Mouse (Mus musculus): Measurements from ENCODE around the gene Pidd1. TPM values are rescaled to one million over a fixed set of nuclear protein-coding genes. Genes with fewer than 3 reads are reported as not detected.

Gene Pidd1
- polyA plus RNA-seq, 2 experiments = 6.1 to 15.5 TPM

GRCm38 (mm10) chr7:141437178-141438120, 6.4 kb downstream of the Pidd1 start, which contains the start of gene Slc25a22:
Slc25a22 (minus strand) TSS chr7:141437892.
- Histone ChIP-seq H3K27ac (no peak within 1 kb of the TSS; the same call in 1 of the 2 replicates), H3K27me3 (ENCODE audit: control insufficient read depth, insufficient read depth, low read length) (no peaks in the 10 kb centered on the region), H3K9ac (replicated peaks) (peak within 1 kb of the TSS; percentile 46), H3K4me2 (ENCODE audit: low read depth) (peak within 1 kb of the TSS; percentile 86), H3K36me3 (replicated peaks; ENCODE audit: control insufficient read depth, insufficient read depth, low read depth) (peaks cover 38% of the 10 kb centered on the region), H3K9me3 (ENCODE audit: control insufficient read depth, low read length) (no peaks in the 10 kb centered on the region), H3K4me1 (replicated peaks; ENCODE audit: control insufficient read depth in 2 of 2, insufficient read depth in 2 of 2, low read length in 1 of 2) (peaks cover 8 to 24% of the 10 kb centered on the region in 2 experiments), H3K4me3 (ENCODE audit: insufficient read depth in 1 of 2, low read depth in 2 of 2, low read length in 2 of 2) (peak within 1 kb of the TSS; percentile 56 to 85)
- ATAC-seq (ENCODE audit: insufficient read depth) (peak; percentile 75), DNase-seq (ENCODE audit: low read depth in 3 of 3, low spot score in 3 of 3) (peak in 1 of 3 experiments; percentile 53)
- 7% methylated on average over 52 of the region's 53 CpGs for WGBS (ENCODE audit: insufficient replicate concordance)
- TF ChIP-seq CTCF (IDR thresholded peaks at IDR 0.05; ENCODE audit: low read depth) = peak; percentile 85
- TF ChIP-seq EP300 (IDR thresholded peaks at IDR 0.05; ENCODE audit: low read depth) = no peak

- H3K9me3 ChIP-seq (ENCODE audit: control insufficient read depth, low read length) = no peaks in the 10 kb centered on the region
- ATAC-seq (ENCODE audit: insufficient read depth) = no peak
- H3K9ac ChIP-seq (replicated peaks) = peak overlapping the region; percentile 46
- peak overlapping the region; percentile 56 to 85 for H3K4me3 ChIP-seq (ENCODE audit: insufficient read depth in 1 of 2, low read depth in 2 of 2, low read length in 2 of 2)
- TF ChIP-seq CTCF (IDR thresholded peaks at IDR 0.05; ENCODE audit: low read depth) (no peak), EP300 (IDR thresholded peaks at IDR 0.05; ENCODE audit: low read depth) (no peak)
- peak overlapping the region; percentile 86 for H3K4me2 ChIP-seq (ENCODE audit: low read depth)
- H3K27ac ChIP-seq = no peak overlapping the region; the same call in 1 of the 2 replicates
- peaks cover 8 to 24% of the 10 kb centered on the region in 2 experiments for H3K4me1 ChIP-seq (replicated peaks; ENCODE audit: control insufficient read depth in 2 of 2, insufficient read depth in 2 of 2, low read length in 1 of 2)
- DNase-seq (ENCODE audit: low read depth in 3 of 3, low spot score in 3 of 3) = no peak
- H3K27me3 ChIP-seq (ENCODE audit: control insufficient read depth, insufficient read depth, low read length) = no peaks in the 10 kb centered on the region
- 40% methylated on average over 2 of the region's 2 CpGs for WGBS (ENCODE audit: insufficient replicate concordance)
- H3K36me3 ChIP-seq (replicated peaks; ENCODE audit: control insufficient read depth, insufficient read depth, low read depth) = peaks cover 34% of the 10 kb centered on the region
Observed at GRCm38 (mm10) chr7:141436523-141436892, 7.3 kb downstream of the Pidd1 start.

- TF ChIP-seq EP300 (IDR thresholded peaks at IDR 0.05; ENCODE audit: low read depth) (no peak), CTCF (IDR thresholded peaks at IDR 0.05; ENCODE audit: low read depth) (no peak)
- Histone ChIP-seq H3K4me2 (ENCODE audit: low read depth) (peak overlapping the region; percentile 86), H3K36me3 (replicated peaks; ENCODE audit: control insufficient read depth, insufficient read depth, low read depth) (peaks cover 29% of the 10 kb centered on the region), H3K9ac (replicated peaks) (no peak overlapping the region), H3K4me3 (ENCODE audit: insufficient read depth in 1 of 2, low read depth in 2 of 2, low read length in 2 of 2) (peak overlapping the region in 1 of 2 experiments; percentile 34; a peak in 1 of 4 replicates), H3K27ac (0 out of 2 replicates have a peak overlapping the region, but pooled peaks have one; percentile 6), H3K9me3 (ENCODE audit: control insufficient read depth, low read length) (no peaks in the 10 kb centered on the region), H3K4me1 (replicated peaks; ENCODE audit: control insufficient read depth in 2 of 2, insufficient read depth in 2 of 2, low read length in 1 of 2) (peaks cover 8 to 24% of the 10 kb centered on the region in 2 experiments), H3K27me3 (ENCODE audit: control insufficient read depth, insufficient read depth, low read length) (no peaks in the 10 kb centered on the region)
- 65% methylated on average over 9 of the region's 9 CpGs for WGBS (ENCODE audit: insufficient replicate concordance)
- no peak for DNase-seq (ENCODE audit: low read depth in 3 of 3, low spot score in 3 of 3)
- no peak for ATAC-seq (ENCODE audit: insufficient read depth)
Observed at GRCm38 (mm10) chr7:141435856-141436522, 7.8 kb downstream of the Pidd1 start.

- Histone ChIP-seq H3K27ac (0 out of 2 replicates have a peak overlapping the region, but pooled peaks have one; percentile 6), H3K4me3 (ENCODE audit: insufficient read depth in 1 of 2, low read depth in 2 of 2, low read length in 2 of 2) (peak overlapping the region; percentile 34 to 39), H3K9ac (replicated peaks) (peak overlapping the region; percentile 14), H3K36me3 (replicated peaks; ENCODE audit: control insufficient read depth, insufficient read depth, low read depth) (peaks cover 22% of the 10 kb centered on the region), H3K9me3 (ENCODE audit: control insufficient read depth, low read length) (no peaks in the 10 kb centered on the region), H3K4me1 (replicated peaks; ENCODE audit: control insufficient read depth in 2 of 2, insufficient read depth in 2 of 2, low read length in 1 of 2) (peaks cover 8 to 24% of the 10 kb centered on the region in 2 experiments), H3K27me3 (ENCODE audit: control insufficient read depth, insufficient read depth, low read length) (no peaks in the 10 kb centered on the region), H3K4me2 (ENCODE audit: low read depth) (peak overlapping the region; percentile 86)
- peak; percentile 73 to 77 (median 76) for DNase-seq (ENCODE audit: low read depth in 3 of 3, low spot score in 3 of 3)
- TF ChIP-seq EP300 (IDR thresholded peaks at IDR 0.05; ENCODE audit: low read depth) (no peak), CTCF (IDR thresholded peaks at IDR 0.05; ENCODE audit: low read depth) (no peak)
- 3% methylated on average over 17 of the region's 17 CpGs for WGBS (ENCODE audit: insufficient replicate concordance)
- ATAC-seq (ENCODE audit: insufficient read depth) = peak; percentile 63
Observed at GRCm38 (mm10) chr7:141435129-141435855, 8.5 kb downstream of the Pidd1 start.
